Comparison of ENCODE assay signal across 27 mouse cellular contexts in the genomic region with DNA sequence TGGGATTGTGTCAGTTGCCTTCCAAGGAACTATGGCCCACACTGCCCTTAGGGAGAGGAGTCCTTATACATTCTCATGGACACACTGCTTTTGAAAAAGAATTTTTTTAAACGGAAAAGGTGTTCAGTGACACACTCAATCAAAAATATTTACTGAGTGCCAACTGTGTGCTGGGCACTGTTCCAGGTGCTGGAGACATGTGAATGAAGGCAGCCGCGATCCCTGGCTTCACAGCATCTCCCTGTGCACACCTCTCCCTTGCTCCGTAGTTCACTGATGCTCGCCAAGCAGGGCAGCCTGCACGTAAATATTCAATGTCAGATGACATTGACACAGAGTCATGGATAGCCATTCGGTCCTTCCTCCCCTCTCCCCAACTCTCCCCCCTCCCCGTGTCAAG.
DNase-seq lines count a peak whose midpoint lies in the region; ATAC-seq and TF ChIP-seq lines count a peak whose summit lies in the region.
"Had no signal": no experiment of that assay in that cellular context is flagged by ENCODE, and none has a peak within 500 bp of the region (broad histone marks: within the 10 kb centered on the region; RNA-seq: fewer than 3 reads in every experiment).

No protein-coding gene starts in this region.

- H3K9ac ChIP-seq in heart, embryonic 16.5 days (ENCODE audit: low read length) = no peak overlapping the region
- H3K9ac ChIP-seq: embryonic facial prominence, embryonic 13.5 days; forebrain, embryonic 12.5 days; forebrain, postnatal 0 days; heart, embryonic 13.5 days; hindbrain, embryonic 13.5 days; intestine, embryonic 15.5 days had no signal

- H3K36me3 ChIP-seq in heart, embryonic 16.5 days (ENCODE audit: control insufficient read depth, insufficient read depth) = no peaks in the 10 kb centered on the region
- H3K36me3 ChIP-seq in limb, embryonic 10.5 days = no peaks in the 10 kb centered on the region
- no peaks in the 10 kb centered on the region for H3K36me3 ChIP-seq in heart, embryonic 10.5 days
- H3K36me3 ChIP-seq: embryonic facial prominence, embryonic 13.5 days; forebrain, embryonic 12.5 days; G1E; heart, embryonic 13.5 days; hindbrain, embryonic 10.5 days; hindbrain, embryonic 13.5 days; intestine, embryonic 15.5 days had no signal

- ATAC-seq in heart, embryonic 16.5 days (replicated peaks; ENCODE audit: extremely low read depth, insufficient read depth, low FRiP score) = no peak
- ATAC-seq: forebrain, postnatal 0 days; hindbrain, embryonic 16.5 days; intestine, embryonic 15.5 days; Patski had no signal

- no peak overlapping the region for H3K4me3 ChIP-seq in heart, embryonic 16.5 days (ENCODE audit: low read length)
- no peak overlapping the region for H3K4me3 ChIP-seq in limb, embryonic 10.5 days
- no peak overlapping the region for H3K4me3 ChIP-seq in heart, embryonic 10.5 days
- H3K4me3 ChIP-seq: embryonic facial prominence, embryonic 13.5 days; erythroblast, embryonic 14.5 days; forebrain, embryonic 12.5 days; heart, embryonic 13.5 days; hindbrain, embryonic 10.5 days; hindbrain, embryonic 13.5 days; intestine, embryonic 15.5 days had no signal

- peak; percentile 37 to 53 for DNase-seq in cerebellum, postnatal 14 days
- DNase-seq in cerebellum, adult 11 months = no peak
- no peak for DNase-seq in heart, postnatal 36 days
- peak; percentile 61 for DNase-seq in brain, embryonic 14.5 days (ENCODE audit: low read depth)
- DNase-seq in limb, embryonic 10.5 days (ENCODE audit: low spot score) = no peak
- DNase-seq in heart, embryonic 10.5 days (ENCODE audit: low spot score) = no peak
- DNase-seq: adrenal gland, postnatal 10 days; adrenal gland, postnatal 36 days; B cell, adult 2 months; cerebellum, adult 18-20 months; cerebellum, adult 9-11 months; forebrain, postnatal 0 days; gastrocnemius, postnatal 25 days; heart, adult 18-20 months; kidney, adult 11 months had no signal

- TF ChIP-seq POLR2A in brain, embryonic 14.5 days (IDR thresholded peaks at IDR 0.05; ENCODE audit: borderline replicate concordance, extremely low read depth, insufficient read depth, insufficient read length, poor library complexity, severe bottlenecking) = no peak

- no peak overlapping the region for H3K27ac ChIP-seq in heart, embryonic 16.5 days (ENCODE audit: low read length)
- peak overlapping the region; percentile 53; the same call in 1 of the 2 replicates for H3K27ac ChIP-seq in limb, embryonic 10.5 days
- no peak overlapping the region for H3K27ac ChIP-seq in heart, embryonic 10.5 days
- H3K27ac ChIP-seq: embryonic facial prominence, embryonic 13.5 days; forebrain, embryonic 12.5 days; heart, embryonic 13.5 days; hindbrain, embryonic 10.5 days; hindbrain, embryonic 13.5 days; intestine, embryonic 15.5 days had no signal

- TF ChIP-seq CTCF in brain, embryonic 14.5 days (IDR thresholded peaks at IDR 0.05; ENCODE audit: borderline replicate concordance, extremely low read depth, insufficient read depth, insufficient read length) = no peak

- 60% methylated on average over 8 of the region's 8 CpGs for WGBS in heart, embryonic 16.5 days
- 88% methylated on average over 8 of the region's 8 CpGs for WGBS in limb, embryonic 10.5 days
- 81% methylated on average over 8 of the region's 8 CpGs for WGBS in heart, embryonic 10.5 days

- H3K9me3 ChIP-seq in heart, embryonic 16.5 days (replicated peaks; ENCODE audit: control insufficient read depth, low read length) = no peaks in the 10 kb centered on the region
- no peaks in the 10 kb centered on the region for H3K9me3 ChIP-seq in limb, embryonic 10.5 days (replicated peaks)
- no peaks in the 10 kb centered on the region for H3K9me3 ChIP-seq in heart, embryonic 10.5 days
- H3K9me3 ChIP-seq: embryonic facial prominence, embryonic 13.5 days; forebrain, embryonic 12.5 days; heart, embryonic 13.5 days; hindbrain, embryonic 10.5 days; hindbrain, embryonic 13.5 days; intestine, embryonic 15.5 days had no signal

- H3K4me2 ChIP-seq in heart, embryonic 16.5 days (ENCODE audit: low read depth, low read length) = 0 out of 2 replicates have a peak overlapping the region, but pooled peaks have one; percentile 13
- H3K4me2 ChIP-seq: embryonic facial prominence, embryonic 13.5 days; forebrain, embryonic 12.5 days; heart, embryonic 13.5 days; hindbrain, embryonic 13.5 days; intestine, embryonic 15.5 days had no signal

- H3K27me3 ChIP-seq in heart, embryonic 16.5 days (ENCODE audit: control insufficient read depth, insufficient read depth, low read length) = no peaks in the 10 kb centered on the region
- H3K27me3 ChIP-seq in limb, embryonic 10.5 days (ENCODE audit: low read depth, poor library complexity, severe bottlenecking) = 0 out of 2 replicates have a peak, but pooled peaks cover 3% of the 10 kb centered on the region
- no peaks in the 10 kb centered on the region for H3K27me3 ChIP-seq in heart, embryonic 10.5 days (ENCODE audit: insufficient read depth, poor library complexity, severe bottlenecking)
- H3K27me3 ChIP-seq: CH12.LX; embryonic facial prominence, embryonic 13.5 days; forebrain, embryonic 12.5 days; heart, embryonic 13.5 days; intestine, embryonic 15.5 days; Patski had no signal

- intact Hi-C loops in heart, postnatal 36 days (cut with DNase I) = no loop called here

- H3K4me1 ChIP-seq in heart, embryonic 16.5 days (ENCODE audit: control insufficient read depth, insufficient read depth, low read length) = peaks cover 5% of the 10 kb centered on the region
- H3K4me1 ChIP-seq in limb, embryonic 10.5 days = peaks cover 31% of the 10 kb centered on the region
- no peaks in the 10 kb centered on the region for H3K4me1 ChIP-seq in heart, embryonic 10.5 days
- H3K4me1 ChIP-seq: embryonic facial prominence, embryonic 13.5 days; intestine, embryonic 15.5 days had no signal

Comparison
In these comparisons a context has a peak if more than half of its experiments do, and no peak if none do; other contexts are left out.
1. DNase-seq: peak in cerebellum, postnatal 14 days (2 of 2) and brain, embryonic 14.5 days (single experiment); none in cerebellum, adult 11 months (single experiment), heart, postnatal 36 days (0 of 2), limb, embryonic 10.5 days (single experiment) and heart, embryonic 10.5 days (single experiment).